ENCODE assay signal across 8 mouse cellular contexts in genomic region chr9:40730701-40731590, GRCm38 (mm10). TPM values are rescaled to one million over a fixed set of nuclear protein-coding genes. Genes with fewer than 3 reads are reported as not detected.
DNase-seq lines count a peak whose midpoint lies in the region; ATAC-seq and TF ChIP-seq lines count a peak whose summit lies in the region.

No protein-coding gene starts in this region.

- no peaks in the 10 kb centered on the region for H3K36me3 ChIP-seq in kidney, adult 2 months (ENCODE audit: control insufficient read depth, insufficient read depth, low read length)
- H3K36me3 ChIP-seq in liver, embryonic 14.5 days (replicated peaks; ENCODE audit: control insufficient read depth, insufficient read depth, low read depth): no peaks in the 10 kb centered on the region
- H3K36me3 ChIP-seq in stomach, postnatal 0 days (ENCODE audit: control insufficient read depth, insufficient read depth, low read length): no peaks in the 10 kb centered on the region

- ATAC-seq in liver, embryonic 14.5 days (ENCODE audit: insufficient read depth): no peak
- peak; percentile 88 for ATAC-seq in stomach, postnatal 0 days (ENCODE audit: low FRiP score, low TSS enrichment)

- DNase-seq in 3134 (ENCODE audit: extremely low read depth, insufficient read length, low spot score): peak; percentile 81
- DNase-seq in adrenal gland, postnatal 10 days: peak; percentile 72
- DNase-seq in embryo, embryonic 9.5 days (ENCODE audit: extremely low spot score): peak; percentile 87
- DNase-seq in heart, adult 9 months (ENCODE audit: low spot score in 2 of 2): peak; percentile 73 to 76
- peak; percentile 79 for DNase-seq in kidney, adult 2 months
- no peak for DNase-seq in liver, embryonic 14.5 days (ENCODE audit: low read depth in 3 of 3, low spot score in 3 of 3)
- peak; percentile 87 for DNase-seq in neural tube, embryonic 10.5 days (ENCODE audit: extremely low spot score, low spot score)
- DNase-seq in stomach, postnatal 0 days (ENCODE audit: low spot score): peak; percentile 79

- no peak for TF ChIP-seq EP300 in liver, embryonic 14.5 days (IDR thresholded peaks at IDR 0.05; ENCODE audit: low read depth)
- TF ChIP-seq EP300 in stomach, postnatal 0 days (optimal IDR thresholded peaks at IDR 0.05): no peak

- no peaks in the 10 kb centered on the region for H3K4me1 ChIP-seq in kidney, adult 2 months (ENCODE audit: control insufficient read depth, insufficient read depth, low read length)
- H3K4me1 ChIP-seq in liver, embryonic 14.5 days (replicated peaks; ENCODE audit: control insufficient read depth in 2 of 2, insufficient read depth in 2 of 2, low read length in 1 of 2): no peaks in the 10 kb centered on the region
- no peaks in the 10 kb centered on the region; the same call in 1 of the 2 replicates for H3K4me1 ChIP-seq in stomach, postnatal 0 days (replicated peaks; ENCODE audit: control insufficient read depth, insufficient read depth)

- peak overlapping the region; percentile 10; the same call in 1 of the 2 replicates for H3K4me3 ChIP-seq in kidney, adult 2 months (ENCODE audit: insufficient read depth, low read depth, low read length)
- peak overlapping the region; percentile 9 to 29 for H3K4me3 ChIP-seq in liver, embryonic 14.5 days (ENCODE audit: insufficient read depth in 1 of 2, low read depth in 2 of 2, low read length in 2 of 2)
- H3K4me3 ChIP-seq in stomach, postnatal 0 days (ENCODE audit: low read depth, low read length): peak overlapping the region; percentile 41

- no peaks in the 10 kb centered on the region for H3K9me3 ChIP-seq in liver, embryonic 14.5 days (ENCODE audit: control insufficient read depth, low read length)
- H3K9me3 ChIP-seq in stomach, postnatal 0 days (ENCODE audit: control insufficient read depth, low read length): no peaks in the 10 kb centered on the region

- TF ChIP-seq POLR2A in kidney, adult 2 months (IDR thresholded peaks at IDR 0.05; ENCODE audit: low read depth, low read length): no peak

- no peaks in the 10 kb centered on the region for H3K27me3 ChIP-seq in kidney, adult 2 months (replicated peaks; ENCODE audit: control insufficient read depth, insufficient read depth, low read length)
- no peaks in the 10 kb centered on the region; the same call in 1 of the 2 replicates for H3K27me3 ChIP-seq in liver, embryonic 14.5 days (ENCODE audit: control insufficient read depth, insufficient read depth, low read length)
- H3K27me3 ChIP-seq in stomach, postnatal 0 days (ENCODE audit: control insufficient read depth, insufficient read depth, low read length): no peaks in the 10 kb centered on the region

- no peak overlapping the region for H3K9ac ChIP-seq in liver, embryonic 14.5 days (replicated peaks)
- H3K9ac ChIP-seq in stomach, postnatal 0 days (ENCODE audit: low read length): peak overlapping the region; percentile 47; the same call in 1 of the 2 replicates

- peak overlapping the region; percentile 18; the same call in 1 of the 2 replicates for H3K27ac ChIP-seq in kidney, adult 2 months (ENCODE audit: insufficient read depth, low read depth, low read length)
- no peak overlapping the region for H3K27ac ChIP-seq in liver, embryonic 14.5 days
- H3K27ac ChIP-seq in stomach, postnatal 0 days (replicated peaks): peak overlapping the region; percentile 81

- no peak for TF ChIP-seq CTCF in kidney, adult 2 months (conservative IDR thresholded peaks at IDR 0.05; ENCODE audit: insufficient read depth, insufficient read length, low read depth, low read length)
- TF ChIP-seq CTCF in liver, embryonic 14.5 days (IDR thresholded peaks at IDR 0.05; ENCODE audit: low read depth): no peak
- TF ChIP-seq CTCF in stomach, postnatal 0 days (IDR thresholded peaks at IDR 0.05; ENCODE audit: low read depth): no peak

- H3K4me2 ChIP-seq in liver, embryonic 14.5 days (ENCODE audit: low read depth): peak overlapping the region; percentile 53
- peak overlapping the region; percentile 66 for H3K4me2 ChIP-seq in stomach, postnatal 0 days (replicated peaks; ENCODE audit: low read depth)

- 1% methylated on average over 35 of the region's 35 CpGs for WGBS in kidney, adult 2 months
- under 1% methylated on average over 35 of the region's 35 CpGs for WGBS in liver, embryonic 14.5 days (ENCODE audit: insufficient replicate concordance)
- WGBS in stomach, postnatal 0 days: under 1% methylated on average over 35 of the region's 35 CpGs

RNA-seq across cellular contexts. Expression of gene Clmp, which starts 45.2 kb away (rescaled TPM):
- total RNA-seq in adrenal gland, postnatal 10 days (2021): 1 to 10 TPM; 8.5 to 9.0 TPM
- 4.5 and 5.1 TPM in 2 replicates for polyA plus RNA-seq in kidney, adult 2 months (2012; rRNA removed)
- polyA plus RNA-seq in liver, embryonic 14.5 days (2012; rRNA removed): 0.39 and 0.59 TPM in 2 replicates
- polyA plus RNA-seq in liver, embryonic 14.5 days (2014; fragmentation: Nextera tagmentation; extraction: Ambion mirVana): 0.55 and 0.80 TPM in 2 replicates
- 17.7 and 17.8 TPM in 2 replicates for polyA plus RNA-seq in stomach, postnatal 0 days (2015; fragmentation: Nextera tagmentation; extraction: Ambion mirVana)

Comparison
In these comparisons a context has a peak if more than half of its experiments do, and no peak if none do; other contexts are left out.
1. DNase-seq: peak in 3134 (single experiment), adrenal gland, postnatal 10 days (single experiment), embryo, embryonic 9.5 days (single experiment), heart, adult 9 months (2 of 2), kidney, adult 2 months (single experiment), neural tube, embryonic 10.5 days (single experiment) and stomach, postnatal 0 days (single experiment); none in liver, embryonic 14.5 days (0 of 3).
2. Peak in every context shown above with its lines, with median percentiles within 50 percentile points of each other: H3K4me3 ChIP-seq.